Mouse (Mus musculus) frontal cortex, postnatal 36 days (tissue): ENCODE data around the gene Robo1.

ENCODE experiments used
- DNase-seq, 2 experiments: peaks; one replicate each; pipeline ENCODE4 v3.0.0; 2022; ENCODE audit warnings: low spot score in 2 of 2

Gene Robo1

DNA sequence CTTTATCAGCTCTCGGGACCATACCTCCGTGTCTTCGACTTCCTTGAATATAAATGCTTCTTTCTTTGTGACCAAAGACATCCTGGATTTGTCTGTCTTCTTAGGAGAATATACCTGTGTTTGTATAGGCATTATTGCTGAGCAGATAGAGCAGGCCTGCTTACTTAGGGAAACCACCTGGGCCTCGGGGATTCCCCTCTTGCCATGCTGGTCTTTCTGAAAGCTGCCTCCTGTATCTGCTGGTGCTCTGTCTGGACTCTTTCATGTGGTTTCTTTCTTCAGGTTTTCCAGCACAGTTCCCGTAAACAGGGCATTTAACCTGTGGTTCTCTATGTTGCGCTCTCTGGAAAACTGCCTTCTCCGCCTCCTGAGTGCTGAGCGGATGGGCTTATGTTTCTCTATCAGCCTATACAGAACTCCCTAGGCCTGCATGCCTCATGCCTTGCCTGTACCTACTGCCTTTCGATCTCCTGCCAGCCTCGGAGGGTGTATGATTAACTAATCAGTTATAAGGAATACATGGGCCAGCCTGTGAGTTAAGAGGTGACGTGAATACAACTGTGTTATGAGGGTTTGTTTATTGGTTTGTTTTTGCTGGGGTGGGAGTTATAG is 370.9 kb downstream of the Robo1 start:
- no peak for DNase-seq

DNA sequence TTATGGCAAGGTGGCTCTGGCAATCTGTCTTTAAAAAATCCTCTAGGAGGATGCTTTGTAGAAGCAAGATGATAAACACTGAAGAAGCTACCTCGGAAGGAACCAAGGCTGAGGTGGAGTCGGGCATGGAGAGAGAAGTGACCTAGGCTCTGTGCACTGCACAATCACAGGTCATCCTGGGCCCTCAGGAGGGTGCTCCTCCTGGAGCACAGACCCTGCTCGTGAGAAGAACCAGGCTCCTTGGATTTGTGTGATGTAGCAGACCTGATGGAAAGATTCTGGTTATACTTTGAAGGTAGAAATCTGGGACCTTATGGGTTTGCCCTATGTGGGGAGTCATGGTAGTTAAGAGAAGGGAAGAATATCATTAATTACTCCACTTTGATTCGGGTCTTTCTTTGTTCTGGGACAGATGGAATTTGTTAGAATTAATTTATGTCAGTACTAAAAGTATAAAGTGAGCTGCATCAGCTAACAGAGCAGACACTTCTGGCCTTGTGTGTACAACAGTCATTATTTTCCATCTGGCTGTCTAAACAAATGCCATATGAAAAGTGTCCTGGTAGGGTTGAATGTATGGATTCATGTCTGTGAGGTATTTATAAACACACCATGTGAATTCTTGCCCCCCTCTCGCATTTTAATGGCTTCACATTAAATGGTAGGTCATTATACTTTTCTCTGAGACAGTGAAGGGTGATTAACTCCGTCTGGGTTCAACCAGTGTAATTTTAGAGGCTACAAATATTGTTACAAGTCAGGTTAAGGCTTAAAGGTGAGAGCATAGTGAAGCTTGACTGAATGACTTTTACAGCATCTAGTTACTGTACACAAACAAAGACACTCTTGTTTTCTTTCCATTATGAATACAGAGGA is 377.7 kb downstream of the Robo1 start:
- DNase-seq = no peak

DNA sequence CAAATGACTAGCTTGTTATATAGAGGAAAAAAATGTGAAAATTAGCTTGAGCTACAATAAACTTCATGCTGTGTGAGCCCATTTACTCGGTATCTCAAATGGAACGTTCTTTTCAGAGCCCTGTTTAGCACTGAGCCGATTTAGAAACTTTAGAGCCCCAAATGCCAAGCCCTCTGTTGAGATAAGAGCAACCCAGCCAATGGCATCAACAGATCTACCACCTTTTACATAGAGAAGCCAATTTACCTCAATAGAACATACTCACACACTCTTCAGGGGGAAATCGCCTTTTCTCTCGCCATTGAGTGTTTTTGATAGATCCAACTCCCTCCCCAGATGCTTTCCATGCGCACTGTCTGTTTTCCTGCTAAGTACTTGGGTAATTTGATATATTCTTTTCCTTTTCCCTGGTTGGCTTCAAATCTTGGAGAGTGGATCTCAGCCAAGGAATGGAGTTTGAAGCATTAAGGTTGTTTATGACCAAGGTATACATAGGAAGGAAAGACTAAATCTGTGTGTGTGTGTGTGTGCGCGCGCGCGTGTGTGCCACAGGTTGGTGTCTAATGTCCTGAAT is 378.5 kb downstream of the Robo1 start:
- DNase-seq = no peak

DNA sequence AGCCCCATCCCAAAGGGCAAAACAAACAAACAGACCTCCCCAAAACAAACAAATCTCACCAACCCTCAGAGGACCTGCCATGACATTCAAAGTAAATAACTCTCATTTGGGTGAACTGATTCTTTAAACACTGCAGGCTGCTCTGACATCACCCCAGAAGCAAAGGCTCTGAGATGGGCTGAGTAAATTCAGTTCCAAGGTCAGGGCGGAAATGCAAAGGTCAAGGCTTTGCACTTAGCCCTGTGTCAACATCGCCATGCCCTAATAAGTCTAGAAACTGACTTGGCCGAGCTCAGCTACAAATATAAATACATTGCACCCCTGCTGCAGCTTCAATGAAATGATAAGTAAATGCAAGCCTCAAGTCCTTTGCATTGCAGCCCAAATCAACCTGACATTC is 379.5 kb downstream of the Robo1 start:
- no peak for DNase-seq

DNA sequence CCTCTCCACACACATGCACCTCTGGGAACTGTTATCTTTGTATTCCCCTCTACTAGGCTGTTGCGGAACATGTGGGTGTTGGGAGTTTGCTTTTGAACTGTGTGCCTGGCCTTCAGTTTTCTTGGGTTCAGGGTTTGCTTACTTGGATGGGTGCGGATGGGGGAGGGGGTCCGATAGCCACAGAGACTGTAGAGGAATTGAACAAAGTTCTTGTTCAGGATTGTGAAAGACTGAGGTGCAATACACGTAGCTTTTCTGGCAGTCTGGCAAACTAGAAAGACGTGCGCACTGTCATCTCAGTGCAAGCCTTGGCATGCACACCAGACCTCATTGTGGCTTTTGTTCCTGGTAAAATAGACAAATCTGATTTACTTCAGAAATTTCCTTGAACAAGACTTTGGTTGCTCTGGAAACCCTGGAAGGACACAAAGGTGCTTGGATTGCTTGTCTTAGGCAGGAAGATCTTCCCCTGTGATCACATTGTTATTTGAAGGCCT is 380.1 kb downstream of the Robo1 start:
- no peak for DNase-seq

DNA sequence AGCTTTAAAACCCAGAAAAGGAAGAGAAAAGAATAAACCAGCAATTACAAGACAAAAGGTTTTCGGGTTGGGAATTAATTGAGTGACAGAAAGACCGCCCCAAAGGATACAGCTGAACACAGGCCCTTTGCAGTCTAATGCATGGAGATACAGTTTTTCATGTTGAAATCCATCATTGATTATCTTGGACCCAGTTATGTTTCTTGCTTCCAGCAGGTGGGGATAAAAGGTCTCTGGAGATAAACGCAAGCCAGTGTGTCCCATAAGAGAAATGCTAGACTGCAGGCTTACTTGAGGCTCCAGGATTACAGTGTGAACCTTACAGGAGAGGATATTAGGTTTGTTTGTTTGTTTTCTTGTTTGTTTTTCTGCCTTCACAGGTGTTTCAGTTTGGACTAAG is 383.8 kb downstream of the Robo1 start:
- DNase-seq = no peak

GRCm38 (mm10) chr16:72693446-72694274 is 385.6 kb downstream of the Robo1 start:
- no peak for DNase-seq

DNA sequence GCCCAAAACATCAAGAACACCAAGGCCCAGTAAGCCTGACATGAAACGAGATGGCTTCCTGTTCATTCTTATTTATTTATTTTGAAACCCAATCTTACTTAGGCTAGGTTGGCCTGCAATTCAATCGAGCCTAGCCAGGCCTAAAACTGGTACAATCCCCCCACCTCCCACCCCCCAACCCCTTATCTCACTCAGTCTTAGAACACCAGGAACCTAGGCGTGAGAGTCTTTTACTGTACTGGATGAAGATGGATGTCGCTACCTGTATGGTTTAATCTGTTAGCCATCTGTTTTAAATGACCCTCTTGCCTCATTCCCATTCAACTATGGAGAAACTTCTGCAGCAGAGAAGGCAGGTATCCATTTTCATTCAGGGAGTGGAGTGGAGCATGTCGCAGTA is 386.7 kb downstream of the Robo1 start:
- DNase-seq = no peak

DNA sequence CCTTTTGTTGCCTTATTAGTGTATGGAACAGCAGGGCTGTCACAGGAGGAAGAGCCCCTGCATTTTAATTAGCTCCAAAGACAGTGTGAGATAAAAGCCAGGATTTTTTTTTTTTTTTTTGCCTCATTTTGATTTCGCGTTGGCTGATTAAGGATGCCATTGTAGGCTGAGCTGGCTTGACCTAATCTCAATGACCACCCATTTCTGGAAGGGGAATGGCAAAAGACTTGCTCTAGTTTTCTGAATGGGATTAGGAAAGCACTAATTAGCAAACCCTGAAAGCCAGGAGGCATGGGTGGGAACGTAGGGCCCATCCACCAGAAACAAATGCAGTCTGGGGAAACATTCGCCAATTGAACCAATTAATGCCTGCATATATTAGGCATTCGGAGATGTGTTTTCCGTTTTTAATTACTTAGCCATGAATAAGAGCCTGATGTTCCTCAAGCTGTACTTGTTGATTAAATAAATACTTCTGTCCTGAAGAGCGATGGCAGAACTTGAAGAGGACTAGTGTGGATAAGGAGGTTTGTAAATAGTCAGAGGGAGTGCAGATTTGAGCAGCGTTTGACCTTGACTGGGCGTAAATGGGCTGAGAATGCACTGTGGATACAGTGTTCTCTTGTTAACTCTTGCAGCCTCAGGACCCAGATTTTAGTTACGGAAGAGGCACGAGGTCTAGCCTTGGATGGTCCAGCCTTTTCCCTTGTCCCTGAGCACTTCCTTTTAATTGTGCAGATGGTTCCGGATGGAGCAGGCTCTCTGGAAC is 391.3 kb downstream of the Robo1 start:
- DNase-seq = peak in 1 of 2 experiments; percentile 25

DNA sequence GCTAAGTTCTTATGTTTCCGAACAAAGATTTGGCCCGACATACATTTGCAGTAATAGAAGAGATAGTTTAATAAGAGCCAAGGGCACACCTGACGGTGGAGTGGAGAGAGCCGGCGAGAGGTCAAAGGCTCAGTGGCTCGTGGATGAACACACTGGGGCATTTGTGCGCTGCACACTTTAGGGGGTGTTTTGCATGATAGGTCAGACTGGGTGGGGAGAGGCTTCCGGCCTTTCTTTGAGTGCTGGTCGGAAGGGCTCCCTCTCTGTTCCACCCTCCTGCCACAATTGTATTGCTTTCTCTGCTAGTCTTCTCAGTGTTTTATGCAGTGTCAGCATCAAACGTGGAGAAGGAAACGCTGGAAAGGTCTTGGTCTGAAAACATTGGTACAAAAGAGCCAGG is 392.2 kb downstream of the Robo1 start:
- no peak for DNase-seq

DNA sequence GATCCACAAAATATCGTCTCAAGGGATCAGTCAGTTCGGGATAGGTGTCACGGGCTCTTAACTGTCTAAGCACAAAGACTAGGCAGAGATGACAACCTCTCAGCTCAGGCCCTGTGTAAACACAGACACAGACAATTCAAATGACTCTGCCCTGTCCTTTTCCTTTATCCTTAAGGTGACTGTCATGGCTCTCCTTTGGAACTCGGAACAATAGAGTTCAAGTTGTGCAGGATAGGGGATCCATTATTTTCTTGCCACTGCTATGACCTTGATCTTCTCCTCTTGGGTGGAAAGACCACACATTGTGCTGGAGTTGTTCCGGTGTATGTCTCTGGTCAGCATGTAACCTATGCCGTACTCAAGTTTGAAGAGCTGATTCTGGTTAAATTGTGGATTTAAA is 395.4 kb downstream of the Robo1 start:
- DNase-seq = no peak

DNA sequence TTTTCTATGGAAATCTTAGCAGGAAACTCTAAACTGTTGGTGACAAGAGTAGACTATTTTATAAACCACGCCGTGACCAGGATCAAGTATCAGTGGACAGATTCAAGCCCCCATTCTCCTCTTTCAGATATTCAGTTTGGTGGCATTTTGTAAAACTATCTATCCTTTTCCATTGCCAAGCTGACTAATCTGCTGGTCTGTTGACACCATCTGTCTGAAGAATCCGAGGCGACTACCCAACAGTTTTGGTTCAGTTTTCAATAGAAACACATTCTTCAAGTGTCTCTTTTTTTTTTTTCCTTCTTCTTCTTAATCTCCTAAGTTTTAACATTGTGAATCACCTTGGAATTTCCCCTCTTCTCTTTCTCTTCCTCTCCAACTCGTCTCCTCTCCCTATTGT is 397.7 kb downstream of the Robo1 start:
- DNase-seq = no peak

DNA sequence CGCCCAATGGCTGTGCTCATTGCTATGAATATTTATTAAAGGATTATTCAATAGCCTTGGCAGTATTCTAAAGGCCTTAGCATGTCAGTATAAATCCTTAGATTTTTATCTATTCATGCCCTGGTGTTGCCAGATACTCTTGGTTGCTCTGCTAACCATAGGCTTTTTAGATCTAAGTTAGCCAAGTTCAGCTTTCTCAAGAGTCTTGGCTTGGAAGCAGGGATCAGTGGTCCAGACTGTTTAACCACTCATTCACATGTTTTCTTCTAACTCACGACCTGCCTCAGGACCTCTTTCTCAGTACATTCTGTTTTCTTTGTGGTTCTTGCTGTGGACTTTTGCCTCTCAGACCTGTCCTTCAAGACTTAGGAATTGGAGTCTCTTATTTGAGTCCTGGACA is 400.4 kb downstream of the Robo1 start:
- DNase-seq = no peak

GRCm38 (mm10) chr16:72717118-72717802 is 409.2 kb downstream of the Robo1 start:
- DNase-seq = no peak

- DNase-seq = no peak
These were observed 411.0 kb downstream of the Robo1 start for GRCm38 (mm10) chr16:72719063-72719462.

DNA sequence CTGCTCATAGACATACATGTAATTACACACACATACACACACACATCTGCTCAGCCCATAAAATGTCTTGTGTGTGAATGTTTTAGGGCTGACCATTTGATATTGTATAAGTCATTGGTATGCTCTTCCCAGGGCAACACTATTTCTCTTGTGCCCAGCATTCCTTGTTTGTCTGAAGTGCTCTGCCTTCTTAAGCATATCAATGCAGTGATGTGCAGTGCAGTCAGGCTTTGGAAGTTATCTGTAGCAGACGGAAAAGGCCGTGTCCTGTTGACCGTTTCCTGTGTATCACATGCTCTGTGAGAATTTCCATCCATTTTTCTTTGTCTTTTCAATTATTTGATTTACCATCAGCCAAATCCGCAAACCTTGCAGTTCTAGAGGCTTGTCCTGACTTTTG is 412.9 kb downstream of the Robo1 start:
- no peak for DNase-seq

- no peak for DNase-seq
These were observed 413.8 kb downstream of the Robo1 start for GRCm38 (mm10) chr16:72721713-72722481.

DNA sequence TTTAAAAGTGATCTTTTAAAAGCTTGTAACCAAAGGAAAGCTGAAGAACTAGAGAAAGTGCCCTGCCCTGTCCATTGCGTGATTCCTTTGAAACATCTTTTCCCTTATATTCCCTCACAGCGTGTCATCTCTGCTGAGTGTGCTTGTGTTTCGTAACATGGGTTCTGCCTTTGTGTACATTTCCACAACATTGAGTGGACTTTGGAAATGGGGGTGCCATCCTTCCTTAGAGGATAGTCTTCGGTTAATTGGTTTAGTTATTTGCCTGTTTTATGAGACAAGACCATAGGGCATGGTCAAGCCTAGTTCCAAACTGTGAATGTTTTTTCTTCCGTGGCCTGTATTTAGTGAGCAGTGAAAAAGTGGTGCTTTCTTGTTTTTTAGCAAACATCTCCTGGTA is 426.1 kb downstream of the Robo1 start:
- DNase-seq = no peak

GRCm38 (mm10) chr16:72735175-72735574 is 427.1 kb downstream of the Robo1 start:
- no peak for DNase-seq

- no peak for DNase-seq
These were observed 427.5 kb downstream of the Robo1 start for GRCm38 (mm10) chr16:72735588-72735987.
